Mouse (Mus musculus) C2C12 (cell line): ENCODE measurements around the gene Fars2.

Experiments used
- CEBPB ChIP-seq: IDR thresholded peaks from one replicate; pipeline ENCODE4 v1.6.1; 2011; ENCODE audit warnings: low read depth, mild to moderate bottlenecking, control low read depth, moderate library complexity
- CTCF ChIP-seq: IDR thresholded peaks from one replicate; pipeline ENCODE4 v1.5.1; 2011; ENCODE audit not compliant: control insufficient read depth, insufficient read depth, insufficient read length
- USF1 ChIP-seq: IDR thresholded peaks from one replicate; pipeline ENCODE4 v1.6.1; 2011; ENCODE audit warnings: low read depth, mild to moderate bottlenecking, control low read depth, moderate library complexity

DNA sequence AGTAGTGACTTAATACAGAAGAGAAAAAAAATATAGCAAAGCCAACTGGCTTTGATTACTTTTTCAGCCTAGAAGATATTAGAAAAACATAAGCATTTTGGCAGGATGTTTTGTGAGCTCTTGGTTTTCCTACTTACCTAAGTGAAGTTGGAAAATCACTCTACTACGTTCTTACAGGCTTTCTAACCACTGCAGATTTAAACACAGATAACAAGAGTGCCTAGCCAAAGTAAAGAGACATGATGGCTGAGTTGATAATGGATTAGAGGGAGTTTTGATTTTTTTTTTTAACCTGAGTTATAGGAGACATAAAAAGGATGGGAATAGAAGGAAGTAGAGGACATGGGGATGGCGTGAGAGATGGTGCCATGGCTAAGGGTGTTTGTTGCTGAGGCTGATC lies 350.6 kb downstream of the Fars2 start:
- no peak for TF ChIP-seq CTCF
- no peak for TF ChIP-seq USF1
- TF ChIP-seq CEBPB: no peak
